Mouse (Mus musculus) Muller cell, postnatal 12 days (primary cell): ENCODE measurements around the gene Mfrp.

Source experiments
- DNase-seq: peaks from one replicate; pipeline ENCODE4 v3.0.0-alpha.2; 2015; ENCODE audit errors: inconsistent ontology term

The Mfrp gene

DNA sequence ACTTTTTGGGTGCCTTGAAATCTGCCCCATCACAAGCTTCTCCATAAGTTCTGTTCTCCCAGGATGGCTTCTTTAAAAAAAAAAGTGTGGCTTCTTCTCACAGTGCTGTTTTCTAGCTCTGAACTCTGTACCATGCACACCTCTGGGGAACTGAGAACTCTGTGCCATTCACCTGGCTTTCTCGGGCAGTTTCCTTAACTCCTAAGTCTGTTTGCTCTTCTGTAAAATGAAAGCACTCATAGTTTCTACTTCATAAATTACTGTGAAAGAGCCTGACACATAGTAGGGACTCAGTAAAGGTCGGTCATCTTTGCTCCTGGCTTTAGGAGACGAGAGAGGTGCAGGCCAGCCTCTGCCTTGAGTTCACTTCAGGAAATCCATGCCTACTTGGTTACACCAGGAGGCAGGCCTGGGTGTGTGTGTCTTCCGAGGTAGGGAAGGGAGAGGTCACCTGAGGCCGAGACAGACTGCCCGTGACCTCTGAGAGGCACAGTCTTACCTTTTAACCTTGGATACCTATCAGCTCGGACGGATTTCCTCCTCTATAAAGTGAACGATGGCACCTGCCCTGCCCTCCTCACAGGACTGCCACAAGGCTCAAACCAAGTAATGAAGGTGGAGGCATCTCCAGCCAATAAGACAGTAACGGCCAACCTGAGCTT, 23.3 kb upstream of the Mfrp start:
- no peak for DNase-seq

GRCm38 (mm10) chr9:44078955-44079756, 22.4 kb upstream of the Mfrp start:
- peak; percentile 92 for DNase-seq

GRCm38 (mm10) chr9:44079997-44080780, 21.3 kb upstream of the Mfrp start:
- DNase-seq, result no peak

DNA sequence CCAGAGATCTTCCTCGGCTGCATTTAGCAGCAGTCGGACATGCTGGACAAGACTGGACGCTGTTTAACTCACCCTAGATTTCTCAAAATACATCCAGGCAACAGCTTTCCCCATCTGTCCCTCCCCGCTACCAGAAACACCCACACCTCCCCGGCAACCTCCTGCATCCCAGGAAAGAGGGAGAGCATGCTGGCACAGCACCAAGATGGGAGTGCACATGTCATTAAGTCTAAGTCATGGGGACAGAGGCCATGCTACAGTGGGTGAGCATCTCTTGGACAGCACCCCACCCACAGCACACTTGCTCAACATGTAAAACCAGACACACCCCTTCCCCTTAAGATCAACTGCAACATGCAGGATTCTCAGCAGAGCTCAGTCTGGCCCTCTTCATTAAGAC, 20.6 kb upstream of the Mfrp start:
- DNase-seq, result no peak

DNA sequence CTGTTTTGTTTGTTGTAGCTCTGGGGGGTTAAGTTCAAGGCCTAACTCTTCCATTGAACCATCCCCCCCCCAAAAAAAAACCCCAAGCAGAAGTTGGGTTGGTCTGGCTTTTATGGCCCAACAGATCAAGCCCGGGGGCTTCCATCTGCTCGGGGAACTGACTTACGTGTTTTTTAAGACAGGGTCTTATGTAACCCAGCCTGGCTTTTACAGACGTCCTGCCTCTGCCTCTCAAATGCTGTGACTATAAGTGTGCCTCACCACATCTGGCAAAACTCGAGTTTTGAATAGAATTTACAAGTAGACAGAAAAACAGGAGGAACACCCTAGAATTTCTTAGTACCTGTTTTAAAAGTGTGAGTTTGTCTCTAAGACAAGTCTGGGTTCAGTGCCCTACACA, 19.9 kb upstream of the Mfrp start:
- DNase-seq, result no peak

DNA sequence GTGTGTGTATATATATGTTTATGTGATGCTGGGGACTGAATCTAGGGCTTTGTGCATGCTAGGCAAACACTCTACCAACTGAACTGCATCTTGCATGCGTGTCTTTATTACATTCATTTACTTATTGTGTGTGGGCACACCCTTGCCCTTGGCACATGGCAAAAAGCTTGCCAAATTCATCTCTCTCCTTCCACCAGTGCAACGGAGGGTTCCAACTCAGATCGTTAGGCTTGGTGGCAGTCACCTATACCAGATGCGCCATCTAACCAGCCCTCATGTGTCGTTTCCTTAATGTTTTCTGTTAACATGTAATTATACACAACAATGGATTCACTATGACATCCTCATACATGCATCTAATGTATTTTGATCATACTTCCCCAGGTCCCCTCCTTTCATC, 19.3 kb upstream of the Mfrp start:
- DNase-seq, result no peak

DNA sequence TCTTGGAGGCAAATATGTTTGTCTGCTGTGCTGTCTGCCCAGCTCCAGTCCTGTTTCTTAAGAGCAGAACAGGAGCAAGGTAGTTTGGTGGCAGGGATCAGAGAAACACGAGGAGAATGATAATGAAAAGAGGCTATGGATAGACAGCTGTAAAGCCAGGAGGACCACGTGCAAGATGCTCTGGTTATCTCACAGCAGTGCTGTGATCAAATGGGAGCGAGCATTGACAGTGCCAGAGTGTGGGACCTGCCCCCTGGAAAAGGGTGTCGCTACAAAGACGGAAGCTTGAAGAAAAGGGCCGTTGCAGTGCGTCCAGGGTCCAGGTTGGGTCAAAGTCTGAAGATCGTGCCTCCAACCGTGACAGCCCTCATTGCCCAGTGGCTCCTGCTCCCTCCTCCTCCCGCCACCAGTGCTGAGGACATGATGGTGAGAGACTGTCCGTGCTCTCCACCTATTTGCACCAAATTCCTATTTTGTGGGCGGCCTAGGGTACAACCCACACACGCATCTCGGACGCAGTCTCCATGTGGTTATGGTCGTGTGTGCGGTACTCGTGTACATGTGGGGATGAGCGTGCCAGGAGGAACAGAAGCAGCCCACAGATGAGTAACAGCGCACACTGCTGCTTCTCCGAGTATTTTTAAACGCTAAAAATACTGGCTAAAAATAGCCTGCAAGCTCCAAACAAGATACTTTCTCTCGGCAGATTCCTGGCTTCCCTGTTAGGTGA, 18.0 kb upstream of the Mfrp start:
- DNase-seq, result no peak

- no peak for DNase-seq
These were observed 17.3 kb upstream of the Mfrp start for GRCm38 (mm10) chr9:44084236-44084635.

DNA sequence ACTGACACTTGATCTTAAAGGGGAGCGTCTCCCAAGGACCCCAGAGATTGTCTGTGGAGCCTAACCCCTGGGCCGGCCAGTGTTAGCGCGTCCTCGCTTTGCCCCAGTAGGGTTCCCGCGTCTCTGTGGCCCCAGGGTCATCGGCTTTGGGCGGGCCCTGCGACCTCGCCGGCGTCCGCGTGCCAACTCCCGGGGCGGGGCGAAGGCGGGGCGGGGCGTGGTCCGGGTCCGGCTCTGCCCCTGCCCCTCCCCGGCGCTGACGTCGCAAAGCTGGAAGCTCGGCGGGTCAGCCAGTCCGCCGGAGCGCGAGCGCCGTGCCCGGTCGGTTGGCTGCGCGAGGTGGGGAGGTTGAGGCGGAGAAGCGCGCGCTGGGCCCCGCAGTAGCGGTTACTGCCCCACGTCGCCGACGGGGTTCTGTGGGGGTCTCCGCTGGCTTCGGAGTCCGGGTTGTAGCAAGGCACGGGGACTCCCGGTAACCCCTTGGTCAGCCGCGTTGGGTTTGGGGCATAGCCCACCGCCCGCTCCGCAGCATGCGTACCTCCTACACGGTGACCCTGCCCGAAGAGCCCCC, 16.8 kb upstream of the Mfrp start:
- peak; percentile 92 for DNase-seq

DNA sequence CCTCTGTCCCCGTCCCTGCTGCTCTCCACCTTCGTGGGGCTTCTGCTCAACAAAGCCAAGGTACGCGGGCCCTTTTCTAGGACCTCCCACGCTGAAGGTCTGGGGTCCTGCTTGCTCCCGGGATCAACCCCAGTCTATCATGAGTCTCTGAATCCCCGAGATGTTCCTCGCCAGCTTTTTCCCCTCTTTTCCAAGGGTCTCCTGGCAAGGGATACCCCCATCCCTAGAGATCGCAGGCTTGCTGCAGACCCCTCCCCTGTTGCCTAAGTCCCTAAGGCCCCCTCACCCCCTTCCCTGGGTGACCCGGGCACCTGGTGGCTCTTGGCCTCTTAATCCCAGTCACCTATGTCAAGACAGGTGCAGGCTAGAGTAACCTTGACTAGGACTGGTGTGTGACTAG, 16.3 kb upstream of the Mfrp start:
- no peak for DNase-seq

GRCm38 (mm10) chr9:44085741-44086665, 15.5 kb upstream of the Mfrp start:
- peak; percentile 44 for DNase-seq

GRCm38 (mm10) chr9:44086960-44087359, 14.6 kb upstream of the Mfrp start:
- no peak for DNase-seq

GRCm38 (mm10) chr9:44087761-44088455, 13.6 kb upstream of the Mfrp start:
- DNase-seq, result peak; percentile 30

- no peak for DNase-seq
These were observed 12.5 kb upstream of the Mfrp start for GRCm38 (mm10) chr9:44088877-44089608.

GRCm38 (mm10) chr9:44093612-44094503, 7.7 kb upstream of the Mfrp start:
- peak; percentile 64 for DNase-seq

DNA sequence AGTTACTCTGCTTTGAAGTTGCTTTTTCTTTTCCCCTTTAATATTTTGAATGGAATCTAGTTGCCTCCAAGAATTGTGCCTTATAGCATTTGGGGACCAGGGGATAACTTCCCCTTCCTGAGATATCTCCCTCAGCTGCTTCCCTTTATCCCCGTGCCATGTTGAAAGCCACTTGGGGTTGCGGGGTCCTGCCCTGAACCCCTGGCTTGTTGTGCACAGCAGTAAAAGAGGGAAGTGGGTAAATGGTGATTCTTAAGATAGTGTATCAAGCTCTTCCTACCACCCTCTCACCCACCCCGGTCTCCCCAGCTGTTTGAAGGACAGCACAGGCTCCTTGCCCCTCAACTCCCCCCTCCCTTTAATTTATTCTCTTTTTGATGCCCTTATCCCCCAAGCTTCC, 6.8 kb upstream of the Mfrp start:
- no peak for DNase-seq

DNA sequence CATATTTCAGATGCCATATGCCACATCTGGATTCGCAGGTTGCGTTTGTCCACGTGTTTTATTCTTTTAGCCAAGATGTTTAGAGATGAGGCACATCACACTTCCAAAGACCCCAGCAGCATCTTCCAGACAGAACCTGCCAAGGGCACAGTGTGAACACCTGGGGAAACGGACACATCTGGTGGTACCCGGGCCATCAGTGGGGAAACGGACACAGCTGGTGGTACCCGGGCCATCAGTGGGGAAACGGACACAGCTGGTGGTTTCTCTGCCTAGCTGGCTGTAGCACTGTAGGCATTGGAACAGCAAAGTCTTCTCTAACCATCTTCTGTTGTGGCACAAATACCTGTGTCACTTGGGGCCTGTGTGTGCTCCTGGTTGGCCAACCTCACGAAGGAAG, 5.7 kb upstream of the Mfrp start:
- DNase-seq, result no peak

DNA sequence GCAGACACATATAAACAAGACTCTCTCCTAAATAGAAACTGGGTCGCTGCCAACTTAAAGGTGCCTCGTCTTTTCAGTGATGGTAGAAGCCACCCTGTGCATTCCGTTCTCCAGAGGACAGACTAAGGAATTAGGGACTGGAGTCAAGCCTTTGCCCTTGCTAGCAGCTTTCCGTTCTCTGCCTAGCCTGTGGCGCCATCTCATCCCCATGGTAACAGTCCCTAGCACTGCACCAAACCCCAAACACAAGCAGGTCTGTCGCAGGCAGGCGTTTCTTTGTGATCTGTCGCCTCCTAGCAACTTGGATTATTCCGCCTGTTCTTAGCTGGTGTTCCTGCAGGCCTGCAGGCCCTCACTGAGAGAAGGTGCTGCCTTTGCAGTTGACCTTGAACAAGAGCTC, 5.0 kb upstream of the Mfrp start:
- no peak for DNase-seq
